Mouse (Mus musculus) cerebellum, adult 8-10 months (tissue): ENCODE measurements around the gene Uhrf2.

Experiments
- DNase-seq: peaks from one replicate; pipeline ENCODE4 v3.0.0; 2022

Uhrf2 gene

DNA sequence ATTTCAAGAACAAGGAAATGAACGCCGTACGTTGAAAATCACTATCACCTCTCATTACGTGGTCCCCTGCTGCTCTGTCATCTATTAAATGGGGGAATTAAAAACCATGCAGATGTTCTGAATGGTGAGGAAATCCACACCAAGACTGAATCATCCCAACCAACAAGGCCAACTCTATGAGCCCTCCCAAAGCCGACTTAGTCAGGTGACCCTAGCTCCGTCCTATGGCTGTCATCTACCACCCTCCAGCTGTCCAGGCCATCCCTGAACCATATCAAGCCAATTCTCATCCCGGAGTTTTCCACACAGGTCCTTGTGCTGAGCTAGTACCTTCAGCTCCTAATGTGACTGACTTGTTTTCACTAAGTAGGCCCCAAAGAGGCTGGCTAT, 95.4 kb downstream of the Uhrf2 start:
- no peak for DNase-seq

- no peak for DNase-seq
Measured at GRCm38 (mm10) chr19:30128177-30128576, 97.9 kb downstream of the Uhrf2 start.

GRCm38 (mm10) chr19:30136308-30136707, 106.0 kb downstream of the Uhrf2 start:
- no peak for DNase-seq
